In genomic region chr2:30495000-30495908, GRCm38 (mm10) we compare ENCODE assay signal across 8 mouse cellular contexts. TPM values are rescaled to one million over a fixed set of nuclear protein-coding genes. Genes with fewer than 3 reads are reported as not detected.
A peak's percentile ranks its signal among the peaks of the same experiment; 100 is the strongest.
DNase-seq lines count a peak whose midpoint lies in the region; ATAC-seq and TF ChIP-seq lines count a peak whose summit lies in the region.

No protein-coding gene starts in this region.

- ATAC-seq in kidney, embryonic 14.5 days (ENCODE audit: low FRiP score, low TSS enrichment), result peak; percentile 44; the same call in 1 of the 2 replicates
- peak; percentile 30 for ATAC-seq in forebrain, embryonic 12.5 days (ENCODE audit: low FRiP score)
- ATAC-seq in intestine, postnatal 0 days, result no peak
- peak; percentile 17; the same call in 1 of the 2 replicates for ATAC-seq in midbrain, postnatal 0 days (ENCODE audit: low FRiP score)

- no peaks in the 10 kb centered on the region for H3K36me3 ChIP-seq in kidney, embryonic 14.5 days (ENCODE audit: control insufficient read depth, insufficient read depth, low read length)
- no peaks in the 10 kb centered on the region for H3K36me3 ChIP-seq in forebrain, embryonic 12.5 days (replicated peaks)
- H3K36me3 ChIP-seq in intestine, postnatal 0 days (ENCODE audit: control insufficient read depth, insufficient read depth), result no peaks in the 10 kb centered on the region
- no peaks in the 10 kb centered on the region for H3K36me3 ChIP-seq in midbrain, postnatal 0 days (ENCODE audit: insufficient read depth, low read length)

- H3K27ac ChIP-seq in kidney, embryonic 14.5 days (ENCODE audit: low read depth, low read length), result no peak overlapping the region
- H3K27ac ChIP-seq in forebrain, embryonic 12.5 days, result no peak overlapping the region
- H3K27ac ChIP-seq in intestine, postnatal 0 days (ENCODE audit: low read depth, low read length), result no peak overlapping the region
- no peak overlapping the region for H3K27ac ChIP-seq in midbrain, postnatal 0 days (ENCODE audit: low read depth, low read length)
- H3K27ac ChIP-seq in left cerebral cortex, adult 2 months, result no peak overlapping the region

- no peak for DNase-seq in kidney, postnatal 36 days
- DNase-seq in midbrain, postnatal 0 days (ENCODE audit: low spot score), result no peak
- DNase-seq in left cerebral cortex, postnatal 36 days (ENCODE audit: low spot score in 2 of 2), result no peak
- DNase-seq in right cerebral cortex, postnatal 10 days (ENCODE audit: low spot score in 2 of 2), result no peak
- no peak for DNase-seq in left cerebral cortex, adult 2 months (ENCODE audit: extremely low spot score in 1 of 2, low spot score in 2 of 2)

- H3K9ac ChIP-seq in kidney, embryonic 14.5 days (ENCODE audit: low read depth, low read length), result no peak overlapping the region
- H3K9ac ChIP-seq in forebrain, embryonic 12.5 days, result no peak overlapping the region
- H3K9ac ChIP-seq in intestine, postnatal 0 days (ENCODE audit: low read depth, low read length), result 0 out of 2 replicates have a peak overlapping the region, but pooled peaks have one; percentile 40
- peak overlapping the region; percentile 46; the same call in 1 of the 2 replicates for H3K9ac ChIP-seq in midbrain, postnatal 0 days (replicated peaks; ENCODE audit: low read length, poor library complexity, severe bottlenecking)

- H3K27me3 ChIP-seq in kidney, embryonic 14.5 days (ENCODE audit: control insufficient read depth, insufficient read depth, low read length), result no peaks in the 10 kb centered on the region
- H3K27me3 ChIP-seq in forebrain, embryonic 12.5 days, result no peaks in the 10 kb centered on the region
- H3K27me3 ChIP-seq in intestine, postnatal 0 days (replicated peaks; ENCODE audit: control insufficient read depth, insufficient read depth, low read length), result no peaks in the 10 kb centered on the region
- no peaks in the 10 kb centered on the region for H3K27me3 ChIP-seq in midbrain, postnatal 0 days (ENCODE audit: insufficient read depth, low read length)

- H3K4me2 ChIP-seq in kidney, embryonic 14.5 days (replicated peaks; ENCODE audit: low read depth, low read length), result 0 out of 2 replicates have a peak overlapping the region, but pooled peaks have one; percentile 33
- peak overlapping the region; percentile 58; the same call in 1 of the 2 replicates for H3K4me2 ChIP-seq in forebrain, embryonic 12.5 days
- peak overlapping the region; percentile 66 for H3K4me2 ChIP-seq in intestine, postnatal 0 days (replicated peaks; ENCODE audit: low read depth)
- peak overlapping the region; percentile 49; the same call in 1 of the 2 replicates for H3K4me2 ChIP-seq in midbrain, postnatal 0 days (ENCODE audit: low read depth, low read length, poor library complexity, severe bottlenecking)

- H3K4me3 ChIP-seq in kidney, embryonic 14.5 days (ENCODE audit: low read length), result no peak overlapping the region
- peak overlapping the region; percentile 29; the same call in 1 of the 2 replicates for H3K4me3 ChIP-seq in forebrain, embryonic 12.5 days (replicated peaks)
- peak overlapping the region; percentile 28; the same call in 1 of the 2 replicates for H3K4me3 ChIP-seq in intestine, postnatal 0 days (ENCODE audit: low read depth, low read length)
- H3K4me3 ChIP-seq in midbrain, postnatal 0 days (ENCODE audit: low read depth, low read length), result peak overlapping the region; percentile 16; the same call in 1 of the 2 replicates
- H3K4me3 ChIP-seq in left cerebral cortex, adult 2 months, result no peak overlapping the region; the same call in 1 of the 2 replicates

- TF ChIP-seq CTCF in intestine, postnatal 0 days (IDR thresholded peaks at IDR 0.05; ENCODE audit: low read depth), result no peak
- no peak for TF ChIP-seq CTCF in midbrain, postnatal 0 days (IDR thresholded peaks at IDR 0.05)
- TF ChIP-seq CTCF in left cerebral cortex, adult 2 months (IDR thresholded peaks at IDR 0.05), result no peak

- intact Hi-C loops in left cerebral cortex, postnatal 36 days (cut with DNase I), result no loop called here
- intact Hi-C loops in left cerebral cortex, adult 2 months (cut with DNase I), result no loop called here

- 77% methylated on average over 8 of the region's 8 CpGs for WGBS in kidney, embryonic 14.5 days
- 78% methylated on average over 8 of the region's 8 CpGs for WGBS in forebrain, embryonic 12.5 days
- 80% methylated on average over 8 of the region's 8 CpGs for WGBS in intestine, postnatal 0 days
- 74% methylated on average over 8 of the region's 8 CpGs for WGBS in midbrain, postnatal 0 days

- H3K9me3 ChIP-seq in kidney, embryonic 14.5 days (ENCODE audit: control insufficient read depth, low read length), result no peaks in the 10 kb centered on the region; the same call in 1 of the 2 replicates
- no peaks in the 10 kb centered on the region for H3K9me3 ChIP-seq in forebrain, embryonic 12.5 days
- no peaks in the 10 kb centered on the region for H3K9me3 ChIP-seq in intestine, postnatal 0 days (ENCODE audit: control insufficient read depth)
- no peaks in the 10 kb centered on the region for H3K9me3 ChIP-seq in midbrain, postnatal 0 days (ENCODE audit: low read length)

- peaks cover 5% of the 10 kb centered on the region; the same call in 1 of the 2 replicates for H3K4me1 ChIP-seq in kidney, embryonic 14.5 days (ENCODE audit: control insufficient read depth, insufficient read depth, low read length)
- peaks cover 9% of the 10 kb centered on the region for H3K4me1 ChIP-seq in forebrain, embryonic 12.5 days
- H3K4me1 ChIP-seq in intestine, postnatal 0 days (replicated peaks; ENCODE audit: control insufficient read depth, insufficient read depth, low read length), result no peaks in the 10 kb centered on the region
- peaks cover 10% of the 10 kb centered on the region for H3K4me1 ChIP-seq in midbrain, postnatal 0 days (ENCODE audit: insufficient read depth, low read length)

RNA-seq across cellular contexts. Expression of gene Ier5l, which starts 21.2 kb away (rescaled TPM):
- 5.5 and 7.2 TPM in 2 replicates for polyA plus RNA-seq in kidney, embryonic 14.5 days (2014; fragmentation: Nextera tagmentation; extraction: Ambion mirVana)
- polyA plus RNA-seq in forebrain, embryonic 12.5 days (2016; fragmentation: Nextera tagmentation; extraction: Ambion mirVana), result 2.3 and 2.7 TPM in 2 replicates
- polyA plus RNA-seq in intestine, postnatal 0 days (2015; fragmentation: Nextera tagmentation; extraction: Ambion mirVana), result 1.6 and 2.2 TPM in 2 replicates
- 23.6 and 28.2 TPM in 2 replicates for total RNA-seq in midbrain, postnatal 0 days (2014; rRNA removed)
- 2.6 and 3.2 TPM in 2 replicates for polyA plus RNA-seq in midbrain, postnatal 0 days (2015; fragmentation: Nextera tagmentation; extraction: Ambion mirVana)
- total RNA-seq in left cerebral cortex, postnatal 36 days (2021), result 10 to 100 TPM; 17.9 to 21.3 TPM
- total RNA-seq in left cerebral cortex, adult 2 months (2021), result 10 to 100 TPM; 20.9 to 25.3 TPM

Comparison
In these comparisons a context has a peak if more than half of its experiments do, and no peak if none do; other contexts are left out.
1. H3K4me3 ChIP-seq: peak in forebrain, embryonic 12.5 days (single experiment), intestine, postnatal 0 days (single experiment) and midbrain, postnatal 0 days (single experiment); none in kidney, embryonic 14.5 days (single experiment) and left cerebral cortex, adult 2 months (single experiment).
2. H3K9ac ChIP-seq: peak in intestine, postnatal 0 days (single experiment) and midbrain, postnatal 0 days (single experiment); none in kidney, embryonic 14.5 days (single experiment) and forebrain, embryonic 12.5 days (single experiment).
3. Peak in every context shown above with its lines, with median percentiles within 50 percentile points of each other: H3K4me2 ChIP-seq.